Comparison of ENCODE assay signal across 8 mouse cellular contexts in the genomic region with DNA sequence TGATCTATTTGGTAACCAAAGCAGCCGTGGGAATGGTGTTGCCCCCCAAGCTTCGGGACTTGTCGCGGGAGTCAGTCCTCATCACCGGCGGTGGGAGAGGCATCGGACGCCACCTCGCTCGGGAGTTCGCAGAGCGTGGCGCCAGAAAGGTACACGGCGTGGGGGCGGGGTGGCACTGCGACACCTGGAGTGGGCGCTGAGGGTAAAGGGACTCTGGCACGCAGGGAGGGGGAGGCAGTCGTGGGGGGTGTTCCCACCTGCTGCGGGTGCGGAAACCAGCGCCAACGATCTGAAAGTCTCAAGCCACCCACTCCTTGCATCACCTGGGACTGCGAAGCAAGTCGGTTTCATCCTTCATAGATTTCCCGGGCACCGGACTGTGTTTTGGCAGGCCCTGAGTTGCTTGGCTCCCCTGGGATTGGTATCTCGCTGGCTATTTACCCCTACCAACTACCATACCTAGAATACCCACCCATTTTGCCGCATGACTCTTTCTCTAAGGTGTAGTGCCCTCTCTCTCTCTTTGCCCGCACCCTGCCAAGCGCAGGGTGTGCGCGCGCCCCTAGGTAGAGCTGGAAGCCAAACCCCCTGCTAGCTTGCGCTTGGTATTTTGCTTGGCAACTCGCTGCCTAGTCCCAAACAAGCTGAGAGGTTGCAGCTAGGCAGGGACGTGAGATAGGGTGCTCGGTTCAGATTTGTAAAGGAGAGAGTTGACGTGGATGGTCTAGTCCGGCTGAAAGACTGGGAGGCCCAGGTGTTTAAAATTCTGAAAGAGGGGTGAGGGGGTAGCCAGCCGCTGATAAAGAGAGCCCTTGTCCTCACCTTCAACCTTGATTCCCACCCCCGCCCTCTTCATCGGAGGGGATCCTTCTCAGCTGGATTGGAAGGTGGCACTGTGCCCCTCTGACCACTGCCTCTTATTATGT. TPM values are rescaled to one million over a fixed set of nuclear protein-coding genes. Genes with fewer than 3 reads are reported as not detected.
DNase-seq lines count a peak whose midpoint lies in the region; ATAC-seq lines count a peak whose summit lies in the region.

No protein-coding gene starts in this region.

- H3K27me3 ChIP-seq in forebrain, embryonic 16.5 days (replicated peaks; ENCODE audit: control insufficient read depth, insufficient read depth, low read length), result peaks cover 18% of the 10 kb centered on the region
- peaks cover 24% of the 10 kb centered on the region for H3K27me3 ChIP-seq in hindbrain, embryonic 14.5 days (ENCODE audit: control insufficient read depth, insufficient read depth, low read length)
- H3K27me3 ChIP-seq in liver, embryonic 11.5 days (replicated peaks; ENCODE audit: control insufficient read depth, insufficient read depth, low read length), result peaks cover 18% of the 10 kb centered on the region

- peak overlapping the region; percentile 45; the same call in 1 of the 2 replicates for H3K9ac ChIP-seq in forebrain, embryonic 16.5 days (replicated peaks; ENCODE audit: low read depth, low read length)
- peak overlapping the region; percentile 57 for H3K9ac ChIP-seq in hindbrain, embryonic 14.5 days
- H3K9ac ChIP-seq in liver, embryonic 11.5 days (ENCODE audit: low read depth, low read length), result peak overlapping the region; percentile 68

- H3K36me3 ChIP-seq in forebrain, embryonic 16.5 days (ENCODE audit: control insufficient read depth, insufficient read depth), result no peaks in the 10 kb centered on the region
- no peaks in the 10 kb centered on the region for H3K36me3 ChIP-seq in hindbrain, embryonic 14.5 days (replicated peaks; ENCODE audit: control insufficient read depth, insufficient read depth)
- no peaks in the 10 kb centered on the region for H3K36me3 ChIP-seq in liver, embryonic 11.5 days (ENCODE audit: control insufficient read depth, insufficient read depth, low read length)

- peak; percentile 4 for ATAC-seq in forebrain, embryonic 16.5 days
- 0 out of 2 replicates have a peak, but pooled peaks have one; percentile 8 for ATAC-seq in hindbrain, embryonic 14.5 days (ENCODE audit: low FRiP score)
- ATAC-seq in liver, embryonic 11.5 days (replicated peaks; ENCODE audit: low FRiP score), result no peak

- H3K4me3 ChIP-seq in forebrain, embryonic 16.5 days (replicated peaks; ENCODE audit: low read length), result peak overlapping the region; percentile 50
- peak overlapping the region; percentile 41 for H3K4me3 ChIP-seq in hindbrain, embryonic 14.5 days (replicated peaks; ENCODE audit: low read length)
- H3K4me3 ChIP-seq in liver, embryonic 11.5 days (ENCODE audit: low read depth, low read length), result peak overlapping the region; percentile 63

- WGBS in forebrain, embryonic 16.5 days, result under 1% methylated on average over 44 of the region's 44 CpGs
- WGBS in hindbrain, embryonic 14.5 days, result 1% methylated on average over 44 of the region's 44 CpGs
- 2% methylated on average over 44 of the region's 44 CpGs for WGBS in liver, embryonic 11.5 days

- DNase-seq in cerebellum, adult 8-10 months, result peak; percentile 10
- no peak for DNase-seq in cerebellum, adult 11-12 months
- peak; percentile 33 for DNase-seq in adrenal gland, postnatal 25 days
- DNase-seq in hindbrain, embryonic 14.5 days (ENCODE audit: low spot score), result no peak
- no peak for DNase-seq in liver, embryonic 11.5 days (ENCODE audit: low spot score)
- DNase-seq in natural killer cell, adult 2 months (ENCODE audit: low spot score in 2 of 2), result peak; percentile 47 to 48
- peak; percentile 83 to 86 for DNase-seq in thymus, postnatal 10 days (ENCODE audit: low spot score in 2 of 2)

- peaks cover 26% of the 10 kb centered on the region for H3K4me1 ChIP-seq in forebrain, embryonic 16.5 days (replicated peaks; ENCODE audit: control insufficient read depth, insufficient read depth, low read length)
- H3K4me1 ChIP-seq in hindbrain, embryonic 14.5 days (replicated peaks; ENCODE audit: control insufficient read depth, insufficient read depth, low read length), result peaks cover 24% of the 10 kb centered on the region
- peaks cover 29% of the 10 kb centered on the region for H3K4me1 ChIP-seq in liver, embryonic 11.5 days (replicated peaks; ENCODE audit: control insufficient read depth, insufficient read depth, low read length)

- no peaks in the 10 kb centered on the region for H3K9me3 ChIP-seq in forebrain, embryonic 16.5 days (ENCODE audit: control insufficient read depth, low read length)
- no peaks in the 10 kb centered on the region for H3K9me3 ChIP-seq in hindbrain, embryonic 14.5 days (ENCODE audit: control insufficient read depth, low read length)
- no peaks in the 10 kb centered on the region for H3K9me3 ChIP-seq in liver, embryonic 11.5 days (ENCODE audit: control insufficient read depth, low read length)

- no peak overlapping the region; the same call in 1 of the 2 replicates for H3K27ac ChIP-seq in forebrain, embryonic 16.5 days (ENCODE audit: low read length)
- H3K27ac ChIP-seq in hindbrain, embryonic 14.5 days, result peak overlapping the region; percentile 69
- peak overlapping the region; percentile 65 for H3K27ac ChIP-seq in liver, embryonic 11.5 days (ENCODE audit: low read depth, low read length)

- H3K4me2 ChIP-seq in forebrain, embryonic 16.5 days (ENCODE audit: low read length), result peak overlapping the region; percentile 84
- H3K4me2 ChIP-seq in hindbrain, embryonic 14.5 days (replicated peaks), result peak overlapping the region; percentile 90
- peak overlapping the region; percentile 89 for H3K4me2 ChIP-seq in liver, embryonic 11.5 days

RNA-seq across cellular contexts. Expression of a gene that starts 1.2 kb away (rescaled TPM):
- total RNA-seq in adrenal gland, postnatal 25 days (2021), result 83.0 and 111 TPM in 2 replicates
- 16.3 and 28.1 TPM in 2 replicates for polyA plus RNA-seq in forebrain, embryonic 16.5 days (2015; fragmentation: Nextera tagmentation; extraction: Ambion mirVana)
- polyA plus RNA-seq in hindbrain, embryonic 14.5 days (2014; fragmentation: Nextera tagmentation; extraction: Ambion mirVana), result 41.5 and 45.3 TPM in 2 replicates
- 42.9 and 45.3 TPM in 2 replicates for polyA plus RNA-seq in liver, embryonic 11.5 days (2014; fragmentation: Nextera tagmentation; extraction: Ambion mirVana)

Comparison
In these comparisons a context has a peak if more than half of its experiments do, and no peak if none do; other contexts are left out.
1. DNase-seq: peak in cerebellum, adult 8-10 months (single experiment), adrenal gland, postnatal 25 days (single experiment), natural killer cell, adult 2 months (2 of 2) and thymus, postnatal 10 days (2 of 2); none in cerebellum, adult 11-12 months (single experiment), hindbrain, embryonic 14.5 days (single experiment) and liver, embryonic 11.5 days (single experiment).
2. Peak in every context shown above with its lines, with median percentiles within 50 percentile points of each other: H3K4me2 ChIP-seq, H3K4me3 ChIP-seq and H3K9ac ChIP-seq.